Mouse (Mus musculus) cerebellum, adult (tissue): ENCODE data around the gene Btbd16.

ENCODE experiments used
- ATAC-seq: cut with Nextera tagmentation; 2 replicates; pipeline ENCODE4 v1.9.2; 2017; ENCODE audit warnings: mild to moderate bottlenecking, moderate library complexity, mixed read lengths; ENCODE audit not compliant: insufficient number of reproducible peaks, low FRiP score, low TSS enrichment

The Btbd16 gene

GRCm38 (mm10) chr7:130855681-130856080, 81.8 kb downstream of the Btbd16 start:
- peak; percentile 75; the same call in 1 of the 2 replicates for ATAC-seq

GRCm38 (mm10) chr7:130857973-130858372, 84.1 kb downstream of the Btbd16 start:
- no peak for ATAC-seq

- no peak for ATAC-seq
Measured at GRCm38 (mm10) chr7:130859926-130860325, 86.1 kb downstream of the Btbd16 start.

- no peak for ATAC-seq
Measured at GRCm38 (mm10) chr7:130860721-130861142, 86.9 kb downstream of the Btbd16 start.

- ATAC-seq = no peak
Measured at GRCm38 (mm10) chr7:130862501-130862900, 88.6 kb downstream of the Btbd16 start.

GRCm38 (mm10) chr7:130864711-130865110, 90.8 kb downstream of the Btbd16 start:
- ATAC-seq = no peak

- ATAC-seq = peak; percentile 99
Measured at GRCm38 (mm10) chr7:130865613-130866591, 92.0 kb downstream of the Btbd16 start, which contains the start of gene Plekha1. Gene Plekha1 (plus strand): TSS chr7:130865756.

- no peak for ATAC-seq
Measured at GRCm38 (mm10) chr7:130866640-130867039, 92.8 kb downstream of the Btbd16 start.

- no peak for ATAC-seq
Measured at GRCm38 (mm10) chr7:130867256-130867655, 93.4 kb downstream of the Btbd16 start.
